Mouse (Mus musculus): ENCODE results near the gene Ubxn11. TPM values are rescaled to one million over a fixed set of nuclear protein-coding genes. Genes with fewer than 3 reads are reported as not detected.

Gene Ubxn11
- polyA plus RNA-seq, 1 experiment from 2014 or later = 1.3 TPM

GRCm38 (mm10) chr4:134119644-134120043 lies 17.3 kb downstream of the Ubxn11 start:
- Histone ChIP-seq H3K27ac (ENCODE audit: low read length) (peak overlapping the region; percentile 4; the same call in 1 of the 2 replicates), H3K9ac (ENCODE audit: low read depth, low read length) (no peak overlapping the region), H3K9me3 (replicated peaks; ENCODE audit: control insufficient read depth, low read length) (no peaks in the 10 kb centered on the region), H3K4me2 (ENCODE audit: low read depth, low read length) (no peak overlapping the region), H3K4me3 (ENCODE audit: low read depth, low read length) (no peak overlapping the region), H3K27me3 (ENCODE audit: control insufficient read depth, insufficient read depth, low read depth, low read length) (no peaks in the 10 kb centered on the region), H3K4me1 (ENCODE audit: control insufficient read depth, low read depth, low read length) (peaks cover 7% of the 10 kb centered on the region), H3K36me3 (ENCODE audit: control insufficient read depth, insufficient read depth) (no peaks in the 10 kb centered on the region)
- WGBS (ENCODE audit: insufficient replicate concordance) = 40% methylated on average over 9 of the region's 9 CpGs
- ATAC-seq (ENCODE audit: low read depth) = no peak

DNA sequence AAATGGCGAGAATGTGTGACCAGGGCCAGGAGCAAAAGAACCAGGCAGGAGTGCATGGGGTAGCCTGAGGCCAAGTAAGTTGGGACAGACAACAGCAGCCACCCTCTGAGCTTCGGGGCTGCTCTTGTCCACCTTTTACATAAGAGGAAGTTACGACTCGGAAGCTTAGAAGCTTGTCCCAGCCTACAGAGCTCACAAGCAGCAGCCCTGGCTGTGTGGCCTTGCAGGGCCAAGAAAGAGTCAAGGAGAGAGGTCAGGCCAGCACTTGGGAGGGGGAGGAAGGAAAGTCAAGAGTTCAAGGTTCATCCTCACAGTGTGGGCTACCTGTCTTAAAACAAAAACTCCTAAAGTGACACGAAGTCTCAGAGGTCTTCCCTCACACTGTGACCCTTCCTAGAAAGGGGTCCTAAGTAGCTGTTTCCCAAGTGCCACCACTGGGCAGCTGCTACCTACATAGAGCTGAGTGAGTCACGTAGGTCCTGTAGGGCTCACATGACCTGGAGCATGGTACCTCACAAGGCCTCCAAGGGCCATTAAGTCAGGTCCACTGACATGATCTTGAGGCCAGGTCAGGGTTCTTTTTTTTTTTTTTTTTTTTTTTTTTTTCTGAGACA lies 17.9 kb downstream of the Ubxn11 start:
- peaks cover 7% of the 10 kb centered on the region for H3K4me1 ChIP-seq (ENCODE audit: control insufficient read depth, low read depth, low read length)
- no peaks in the 10 kb centered on the region for H3K36me3 ChIP-seq (ENCODE audit: control insufficient read depth, insufficient read depth)
- ATAC-seq (ENCODE audit: low read depth) = no peak
- H3K27ac ChIP-seq (ENCODE audit: low read length) = no peak overlapping the region; the same call in 1 of the 2 replicates
- 35% methylated on average over 6 of the region's 6 CpGs for WGBS (ENCODE audit: insufficient replicate concordance)
- no peak overlapping the region for H3K9ac ChIP-seq (ENCODE audit: low read depth, low read length)
- H3K4me3 ChIP-seq (ENCODE audit: low read depth, low read length) = no peak overlapping the region
- no peaks in the 10 kb centered on the region for H3K27me3 ChIP-seq (ENCODE audit: control insufficient read depth, insufficient read depth, low read depth, low read length)
- H3K9me3 ChIP-seq (replicated peaks; ENCODE audit: control insufficient read depth, low read length) = no peaks in the 10 kb centered on the region
- no peak overlapping the region for H3K4me2 ChIP-seq (ENCODE audit: low read depth, low read length)

DNA sequence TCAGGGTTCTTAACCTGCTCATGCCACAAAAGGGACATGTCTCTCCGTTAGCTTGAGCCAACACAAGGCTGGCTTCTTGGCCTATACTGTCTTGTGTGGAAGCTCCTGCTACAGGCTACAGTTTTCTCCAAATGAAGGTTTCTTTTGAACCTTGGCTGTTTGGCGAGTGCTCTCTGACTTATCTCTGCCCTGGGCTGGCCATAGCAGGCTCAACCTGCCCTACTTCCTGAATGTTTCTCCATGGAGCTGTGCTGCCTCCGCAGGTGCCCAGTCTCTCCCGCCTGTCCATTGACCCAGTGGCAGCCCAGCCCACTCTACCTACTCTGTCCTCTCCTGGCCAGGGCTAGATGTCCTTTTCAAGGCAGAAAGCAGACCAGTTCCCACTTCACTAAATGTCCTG lies 18.5 kb downstream of the Ubxn11 start:
- H3K27ac ChIP-seq (ENCODE audit: low read length) = no peak overlapping the region
- H3K4me3 ChIP-seq (ENCODE audit: low read depth, low read length) = no peak overlapping the region
- H3K36me3 ChIP-seq (ENCODE audit: control insufficient read depth, insufficient read depth) = no peaks in the 10 kb centered on the region
- H3K9ac ChIP-seq (ENCODE audit: low read depth, low read length) = no peak overlapping the region
- H3K4me2 ChIP-seq (ENCODE audit: low read depth, low read length) = no peak overlapping the region
- WGBS (ENCODE audit: insufficient replicate concordance) = 45% methylated on average over 4 of the region's 4 CpGs
- peaks cover 7% of the 10 kb centered on the region for H3K4me1 ChIP-seq (ENCODE audit: control insufficient read depth, low read depth, low read length)
- no peaks in the 10 kb centered on the region for H3K27me3 ChIP-seq (ENCODE audit: control insufficient read depth, insufficient read depth, low read depth, low read length)
- ATAC-seq (ENCODE audit: low read depth) = no peak
- no peaks in the 10 kb centered on the region for H3K9me3 ChIP-seq (replicated peaks; ENCODE audit: control insufficient read depth, low read length)

GRCm38 (mm10) chr4:134121571-134121970 lies 19.2 kb downstream of the Ubxn11 start:
- no peak overlapping the region for H3K4me3 ChIP-seq (ENCODE audit: low read depth, low read length)
- no peaks in the 10 kb centered on the region for H3K27me3 ChIP-seq (ENCODE audit: control insufficient read depth, insufficient read depth, low read depth, low read length)
- H3K27ac ChIP-seq (ENCODE audit: low read length) = no peak overlapping the region
- WGBS (ENCODE audit: insufficient replicate concordance) = 40% methylated on average over 4 of the region's 4 CpGs
- H3K9me3 ChIP-seq (replicated peaks; ENCODE audit: control insufficient read depth, low read length) = no peaks in the 10 kb centered on the region
- no peak overlapping the region for H3K9ac ChIP-seq (ENCODE audit: low read depth, low read length)
- H3K4me1 ChIP-seq (ENCODE audit: control insufficient read depth, low read depth, low read length) = peaks cover 7% of the 10 kb centered on the region
- no peak for ATAC-seq (ENCODE audit: low read depth)
- no peaks in the 10 kb centered on the region for H3K36me3 ChIP-seq (ENCODE audit: control insufficient read depth, insufficient read depth)
- H3K4me2 ChIP-seq (ENCODE audit: low read depth, low read length) = no peak overlapping the region

DNA sequence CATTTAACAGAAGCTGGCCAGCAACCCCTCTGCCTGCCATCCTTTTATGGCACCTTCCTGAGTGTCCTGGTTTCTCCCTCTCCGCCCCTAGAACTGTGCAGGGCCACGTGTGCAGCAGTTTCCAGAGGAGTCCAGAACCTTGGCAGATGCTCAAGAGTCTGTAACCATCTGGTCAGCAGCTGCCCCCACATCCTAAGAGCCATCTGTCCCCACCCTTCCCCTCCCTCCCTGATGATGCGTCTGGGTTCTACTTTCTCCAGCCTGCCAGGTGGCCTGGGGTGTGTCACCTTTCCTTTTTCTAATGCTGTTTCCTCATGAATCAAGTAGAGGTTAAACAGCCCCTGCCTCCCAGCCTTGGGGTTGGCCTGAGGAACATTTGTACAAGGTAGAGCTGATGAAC lies 19.9 kb downstream of the Ubxn11 start:
- Histone ChIP-seq H3K4me1 (ENCODE audit: control insufficient read depth, low read depth, low read length) (peaks cover 7% of the 10 kb centered on the region), H3K27ac (ENCODE audit: low read length) (no peak overlapping the region), H3K27me3 (ENCODE audit: control insufficient read depth, insufficient read depth, low read depth, low read length) (no peaks in the 10 kb centered on the region), H3K36me3 (ENCODE audit: control insufficient read depth, insufficient read depth) (no peaks in the 10 kb centered on the region), H3K9me3 (replicated peaks; ENCODE audit: control insufficient read depth, low read length) (no peaks in the 10 kb centered on the region), H3K4me3 (ENCODE audit: low read depth, low read length) (no peak overlapping the region), H3K4me2 (ENCODE audit: low read depth, low read length) (no peak overlapping the region), H3K9ac (ENCODE audit: low read depth, low read length) (no peak overlapping the region)
- 61% methylated on average over 3 of the region's 3 CpGs for WGBS (ENCODE audit: insufficient replicate concordance)
- no peak for ATAC-seq (ENCODE audit: low read depth)

- 88% methylated on average over 6 of the region's 6 CpGs for WGBS (ENCODE audit: insufficient replicate concordance)
- H3K9ac ChIP-seq (ENCODE audit: low read depth, low read length) = no peak overlapping the region
These were observed 20.8 kb downstream of the Ubxn11 start for GRCm38 (mm10) chr4:134123147-134123546.

GRCm38 (mm10) chr4:134123680-134124551 lies 21.5 kb downstream of the Ubxn11 start:
- Histone ChIP-seq H3K27me3 (ENCODE audit: control insufficient read depth, insufficient read depth, low read depth, low read length) (no peaks in the 10 kb centered on the region), H3K4me1 (ENCODE audit: control insufficient read depth, low read depth, low read length) (peaks cover 19% of the 10 kb centered on the region), H3K36me3 (ENCODE audit: control insufficient read depth, insufficient read depth) (no peaks in the 10 kb centered on the region), H3K9me3 (replicated peaks; ENCODE audit: control insufficient read depth, low read length) (no peaks in the 10 kb centered on the region), H3K9ac (ENCODE audit: low read depth, low read length) (no peak overlapping the region; the same call in 1 of the 2 replicates), H3K27ac (ENCODE audit: low read length) (no peak overlapping the region), H3K4me2 (ENCODE audit: low read depth, low read length) (peak overlapping the region; percentile 28; the same call in 1 of the 2 replicates), H3K4me3 (ENCODE audit: low read depth, low read length) (no peak overlapping the region)
- ATAC-seq (ENCODE audit: low read depth) = no peak
- 13% methylated on average over 17 of the region's 17 CpGs for WGBS (ENCODE audit: insufficient replicate concordance)

More at GRCm38 (mm10) chr4:134123147-134123546, 20.8 kb downstream of the Ubxn11 start:
- no peak overlapping the region for H3K4me2 ChIP-seq (ENCODE audit: low read depth, low read length)
- no peaks in the 10 kb centered on the region for H3K36me3 ChIP-seq (ENCODE audit: control insufficient read depth, insufficient read depth)
- H3K27me3 ChIP-seq (ENCODE audit: control insufficient read depth, insufficient read depth, low read depth, low read length) = no peaks in the 10 kb centered on the region
- H3K4me3 ChIP-seq (ENCODE audit: low read depth, low read length) = no peak overlapping the region
- no peak for ATAC-seq (ENCODE audit: low read depth)
- H3K4me1 ChIP-seq (ENCODE audit: control insufficient read depth, low read depth, low read length) = peaks cover 14% of the 10 kb centered on the region
- no peaks in the 10 kb centered on the region for H3K9me3 ChIP-seq (replicated peaks; ENCODE audit: control insufficient read depth, low read length)
- H3K27ac ChIP-seq (ENCODE audit: low read length) = no peak overlapping the region

- Histone ChIP-seq H3K36me3 (ENCODE audit: control insufficient read depth, insufficient read depth) (no peaks in the 10 kb centered on the region), H3K9ac (ENCODE audit: low read depth, low read length) (no peak overlapping the region), H3K27ac (ENCODE audit: low read length) (no peak overlapping the region), H3K4me3 (ENCODE audit: low read depth, low read length) (no peak overlapping the region), H3K4me2 (ENCODE audit: low read depth, low read length) (no peak overlapping the region), H3K4me1 (ENCODE audit: control insufficient read depth, low read depth, low read length) (peaks cover 32% of the 10 kb centered on the region), H3K27me3 (ENCODE audit: control insufficient read depth, insufficient read depth, low read depth, low read length) (no peaks in the 10 kb centered on the region), H3K9me3 (replicated peaks; ENCODE audit: control insufficient read depth, low read length) (no peaks in the 10 kb centered on the region)
- WGBS (ENCODE audit: insufficient replicate concordance) = 72% methylated on average over 15 of the region's 15 CpGs
- no peak for ATAC-seq (ENCODE audit: low read depth)
These were observed 23.2 kb downstream of the Ubxn11 start for GRCm38 (mm10) chr4:134125383-134126060.
